Mouse (Mus musculus): ENCODE measurements around the gene Gm20696.

The Gm20696 gene

GRCm38 (mm10) chr6:99665457-99666317 is 910 bp downstream of the Gm20696 start:
- DNase-seq (ENCODE audit: low read depth) = no peak

DNA sequence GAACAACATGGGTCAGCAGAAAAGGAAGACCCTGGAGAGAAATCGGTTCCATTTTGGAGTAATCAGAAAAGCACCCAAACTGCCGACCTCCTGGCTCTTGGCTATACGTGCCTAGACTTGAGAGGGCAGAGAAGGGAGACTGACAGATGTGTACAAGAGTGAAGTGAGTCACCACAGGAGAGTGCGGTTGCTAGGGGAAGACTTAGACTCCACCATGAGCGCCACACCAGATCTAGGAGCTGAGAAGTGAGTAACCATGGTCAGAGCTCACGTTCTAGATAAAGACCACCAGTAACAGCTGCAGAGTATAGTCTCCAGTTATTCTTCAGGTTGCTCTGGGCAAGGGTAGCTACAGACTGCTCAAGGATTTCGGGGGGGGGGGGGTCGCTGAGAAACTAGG is 3.4 kb downstream of the Gm20696 start:
- DNase-seq (ENCODE audit: low read depth) = no peak

- DNase-seq (ENCODE audit: low read depth) = no peak
Measured at GRCm38 (mm10) chr6:99660443-99660842, 6.2 kb downstream of the Gm20696 start.

DNA sequence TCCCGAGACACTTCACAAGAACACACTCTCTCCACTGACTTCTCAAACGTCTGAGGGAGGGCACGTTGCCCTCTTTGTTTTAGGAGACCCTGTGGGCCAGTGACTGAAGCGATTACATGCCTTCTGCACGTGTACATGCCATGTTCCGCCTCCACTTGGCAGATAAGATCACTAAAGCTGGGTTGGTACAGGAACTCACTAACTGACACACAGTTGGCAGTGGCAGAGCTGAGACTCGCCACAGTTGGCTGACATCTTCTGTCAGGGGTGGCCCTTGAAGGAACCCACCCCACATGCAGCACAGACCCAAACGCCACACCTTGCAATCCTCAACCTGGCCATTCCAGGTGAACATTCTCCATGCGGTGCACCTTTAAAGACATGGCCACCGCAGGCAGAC is 8.0 kb downstream of the Gm20696 start:
- no peak for DNase-seq (ENCODE audit: low read depth)

DNA sequence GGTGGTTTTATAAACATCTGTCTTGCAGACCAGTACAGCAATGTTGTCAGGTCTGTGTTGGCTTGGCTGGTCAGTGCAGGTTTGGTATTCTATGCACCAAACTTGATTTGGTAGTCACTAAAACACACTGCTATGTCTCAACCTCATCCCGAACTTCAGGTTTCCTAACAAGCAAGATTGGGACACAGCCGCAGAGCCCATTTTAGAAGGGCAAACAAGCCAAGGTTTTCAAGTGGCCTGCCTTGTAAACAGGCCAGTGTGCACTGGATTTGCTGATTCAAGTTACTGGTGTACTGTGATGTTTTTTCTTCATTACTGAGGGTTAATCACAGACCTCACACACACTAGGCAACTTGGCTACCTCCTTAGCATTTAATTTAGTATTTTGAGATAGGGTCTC is 10.5 kb downstream of the Gm20696 start:
- no peak for DNase-seq (ENCODE audit: low read depth)

- DNase-seq (ENCODE audit: low read depth) = no peak
Measured at GRCm38 (mm10) chr6:99655488-99655887, 11.1 kb downstream of the Gm20696 start.

- no peak for DNase-seq (ENCODE audit: low read depth)
Measured at GRCm38 (mm10) chr6:99654343-99654742, 12.3 kb downstream of the Gm20696 start.

DNA sequence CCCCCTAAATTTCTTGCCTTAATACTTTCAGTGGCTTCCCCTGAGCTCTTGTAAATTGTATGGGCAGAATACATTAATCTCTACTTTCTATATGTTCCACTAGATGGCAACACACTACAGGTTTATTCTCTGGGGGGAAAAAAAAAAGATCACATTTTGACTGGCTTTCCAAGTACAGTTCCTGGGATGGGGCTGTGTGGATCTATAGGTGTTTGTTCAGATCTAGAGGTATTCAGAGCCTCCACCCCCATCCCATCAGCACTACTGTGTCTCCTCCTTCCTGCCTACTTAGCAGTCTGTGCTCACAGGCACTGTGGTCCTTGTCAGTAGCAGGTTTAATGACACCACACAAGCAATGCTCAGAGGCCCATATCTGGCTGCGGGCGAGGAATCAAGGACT is 14.3 kb downstream of the Gm20696 start:
- no peak for DNase-seq (ENCODE audit: low read depth)

DNA sequence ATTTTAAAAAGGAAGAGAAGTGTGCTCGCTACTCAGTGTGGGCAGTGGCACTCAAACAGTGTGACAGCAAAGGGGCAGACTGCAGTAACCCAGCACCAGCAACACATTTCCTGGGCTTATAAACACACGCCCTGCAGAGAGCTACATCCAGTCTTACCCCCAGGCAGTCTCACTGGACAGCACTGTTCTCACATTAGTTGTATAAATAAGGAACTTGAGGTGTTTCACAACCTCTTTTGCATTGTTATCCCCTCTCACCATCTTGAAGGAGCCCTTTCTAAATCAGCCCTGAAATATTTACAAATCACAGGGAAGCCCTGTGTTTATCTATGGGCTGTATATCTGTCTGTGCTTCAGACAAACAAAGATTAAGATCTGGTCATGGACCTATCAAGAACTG is 17.3 kb downstream of the Gm20696 start:
- DNase-seq (ENCODE audit: low read depth) = no peak

- no peak for DNase-seq (ENCODE audit: low read depth)
Measured at GRCm38 (mm10) chr6:99646344-99646743, 20.3 kb downstream of the Gm20696 start.

GRCm38 (mm10) chr6:99644876-99645275 is 21.7 kb downstream of the Gm20696 start:
- no peak for DNase-seq (ENCODE audit: low read depth)

DNA sequence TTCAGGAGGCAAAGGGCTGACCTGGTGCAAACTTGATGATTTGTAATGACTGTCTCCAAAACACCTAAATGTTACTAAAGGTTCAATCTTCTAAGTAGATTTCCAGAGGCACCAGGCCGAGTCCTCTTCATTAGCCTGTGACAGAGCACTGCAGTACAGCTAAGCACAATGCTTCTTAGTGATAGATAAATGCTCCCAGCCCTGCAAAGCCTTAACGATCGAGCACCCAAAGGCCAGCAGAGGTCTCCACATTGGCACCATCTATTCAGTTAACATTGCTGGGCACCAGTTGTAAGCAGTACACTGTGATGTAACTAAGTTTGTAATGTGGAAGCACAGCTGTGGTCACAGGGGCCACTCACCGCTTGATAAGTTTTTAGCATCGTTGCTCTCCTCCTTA is 22.2 kb downstream of the Gm20696 start:
- no peak for DNase-seq (ENCODE audit: low read depth)

DNA sequence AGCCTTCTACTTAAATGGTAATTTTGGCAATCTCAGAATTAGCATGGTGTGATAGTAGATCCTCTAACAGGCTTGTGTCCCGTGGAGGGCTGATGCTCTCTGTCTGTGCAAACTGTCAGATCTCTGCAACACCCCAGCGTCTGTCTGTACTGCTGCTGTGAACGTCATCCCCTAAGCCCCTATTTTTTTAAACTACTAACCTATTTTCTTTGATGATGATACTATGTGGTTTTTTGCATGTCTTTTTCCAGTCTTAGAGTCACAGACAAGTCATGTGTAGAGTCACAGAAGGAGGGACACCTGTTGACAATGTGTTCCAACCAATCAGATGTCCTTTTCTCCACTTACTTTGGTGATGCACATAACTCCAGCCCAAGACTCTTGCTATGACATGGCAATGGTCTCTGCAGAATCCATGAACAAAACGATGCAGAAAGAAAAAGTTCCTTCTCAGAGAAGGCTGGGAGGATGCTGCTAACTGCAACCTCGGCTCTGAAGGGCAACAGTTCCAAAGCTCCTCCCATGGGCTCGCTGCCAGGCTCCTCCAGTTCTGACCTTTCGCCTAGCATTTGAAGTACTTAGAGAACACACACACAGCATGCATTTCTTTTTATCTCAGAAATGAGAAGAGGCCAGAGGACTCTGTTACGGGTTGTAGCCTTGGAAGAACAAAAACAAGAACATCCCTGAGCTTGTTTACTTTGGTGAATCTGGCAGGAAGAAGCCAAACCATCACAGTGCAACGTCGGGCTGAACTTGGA is 23.0 kb downstream of the Gm20696 start:
- no peak for DNase-seq (ENCODE audit: low read depth)

DNA sequence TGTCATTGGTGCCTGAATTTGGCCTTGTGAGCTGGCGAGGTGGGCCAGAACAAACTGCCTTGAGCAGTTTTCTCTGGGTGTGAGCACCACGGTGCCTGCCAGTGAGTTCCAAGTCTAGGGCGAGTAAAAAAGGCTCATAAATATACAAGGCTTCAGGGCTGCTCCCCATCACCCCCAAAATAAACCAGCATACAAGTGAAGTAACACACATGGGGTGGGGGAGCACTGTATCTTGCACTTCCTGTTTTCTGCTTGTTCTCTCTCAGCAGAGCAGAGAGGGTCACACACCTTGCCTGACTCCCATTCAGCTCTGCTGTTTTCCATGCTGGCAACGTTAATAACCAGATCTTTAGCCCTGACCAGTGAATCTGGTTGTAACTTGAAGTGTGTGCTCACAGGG is 29.1 kb downstream of the Gm20696 start:
- no peak for DNase-seq (ENCODE audit: low read depth)

DNA sequence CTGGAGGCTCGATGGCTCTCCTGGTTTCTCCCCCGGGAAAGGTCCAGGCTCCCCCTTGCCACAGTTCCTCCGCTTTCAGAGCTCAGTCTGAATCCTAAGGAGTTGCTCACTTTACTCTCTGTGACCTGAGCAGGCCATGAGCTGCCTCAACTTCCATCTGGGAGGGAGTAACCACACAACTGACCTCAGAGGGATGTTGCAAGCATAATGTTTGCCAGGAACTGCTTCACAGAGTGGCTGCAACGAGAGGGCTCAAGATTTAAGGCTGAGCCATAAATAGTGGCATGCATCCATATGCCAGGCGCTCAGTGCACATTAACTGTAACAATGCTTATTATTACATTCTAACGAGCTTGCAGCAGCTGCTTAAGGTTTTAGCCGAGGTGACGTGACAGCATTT is 29.8 kb downstream of the Gm20696 start:
- no peak for DNase-seq (ENCODE audit: low read depth)

GRCm38 (mm10) chr6:99636121-99636520 is 30.5 kb downstream of the Gm20696 start:
- DNase-seq (ENCODE audit: low read depth) = no peak

DNA sequence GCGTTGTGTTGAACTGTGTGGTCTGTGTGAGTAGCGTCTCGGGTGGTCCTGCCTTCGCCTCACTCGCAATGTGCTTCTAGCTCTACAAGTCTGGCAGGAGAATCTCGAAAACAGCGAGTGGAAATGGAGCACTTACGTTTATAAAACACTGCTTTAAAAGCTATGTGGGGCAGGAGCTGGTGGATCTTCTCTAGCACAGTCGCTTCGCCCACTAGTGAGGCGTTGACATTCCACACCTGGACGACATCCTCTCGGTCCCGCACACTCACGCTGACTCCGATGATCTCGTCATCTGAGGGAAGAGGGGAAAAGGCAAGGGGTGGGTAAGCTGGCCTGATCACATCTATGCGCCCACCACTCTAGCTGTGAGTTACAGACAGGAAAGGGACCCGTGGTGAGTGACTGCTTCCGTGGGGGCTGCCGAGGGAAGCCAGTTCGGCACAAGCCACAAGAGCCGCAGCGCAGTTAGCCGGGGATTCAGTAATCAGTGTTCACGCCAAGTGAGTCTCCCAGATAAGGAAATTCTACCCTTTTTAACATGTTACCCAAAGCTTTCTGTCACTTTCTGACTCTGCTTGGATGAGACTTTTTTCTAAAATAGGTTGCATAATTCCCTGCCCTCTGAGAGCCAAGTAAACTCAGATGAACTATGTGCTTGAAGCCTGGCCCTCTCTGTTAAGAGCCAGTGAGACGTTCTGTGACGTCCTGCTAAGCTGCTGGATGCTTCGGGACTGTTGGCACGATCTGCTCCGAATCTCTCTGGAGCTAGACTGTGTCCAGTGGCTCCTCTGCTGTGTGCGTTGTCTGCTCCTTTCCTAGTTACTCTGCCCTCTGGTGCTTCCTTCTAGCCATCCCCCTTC is 34.2 kb downstream of the Gm20696 start:
- DNase-seq (ENCODE audit: low read depth) = no peak

DNA sequence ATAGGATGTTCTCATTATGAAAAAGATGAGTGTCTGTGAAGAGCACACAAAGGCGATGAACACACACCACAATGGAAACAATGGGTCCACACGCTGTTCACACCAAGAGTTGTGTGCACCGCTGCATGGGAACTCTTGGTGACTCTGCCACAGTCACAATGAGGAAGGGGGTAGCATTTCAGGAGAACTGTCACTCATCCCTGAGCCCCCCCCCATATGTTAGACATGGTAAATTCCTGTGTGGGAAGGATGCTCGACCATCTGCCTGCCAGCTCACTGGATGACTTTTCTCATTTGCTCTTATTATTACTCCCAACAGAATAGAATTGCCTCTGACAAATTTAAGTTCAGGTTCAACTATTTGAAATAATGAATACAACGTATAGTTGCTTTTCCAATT is 35.0 kb downstream of the Gm20696 start:
- DNase-seq (ENCODE audit: low read depth) = no peak

GRCm38 (mm10) chr6:99629726-99630458 is 36.7 kb downstream of the Gm20696 start:
- no peak for DNase-seq (ENCODE audit: low read depth)

DNA sequence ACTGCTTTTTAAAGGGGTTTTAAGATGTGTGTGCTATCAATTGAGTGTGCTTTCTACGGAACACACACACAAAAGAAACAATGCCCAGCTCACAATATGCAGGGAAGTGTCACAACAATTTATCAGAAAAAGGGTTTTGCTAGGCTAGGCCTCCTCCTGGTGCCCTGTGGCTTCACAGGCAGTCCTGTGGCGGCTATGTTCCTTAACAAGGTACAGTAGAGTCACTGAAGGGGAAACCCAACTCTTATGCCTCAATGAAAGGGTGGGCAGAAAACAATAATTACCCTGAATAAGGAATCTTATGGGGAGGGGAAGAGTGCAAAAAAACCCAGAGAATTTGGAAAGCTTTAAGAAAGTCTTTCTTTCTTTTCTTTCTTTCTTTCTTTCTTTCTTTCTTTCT is 40.2 kb downstream of the Gm20696 start:
- DNase-seq (ENCODE audit: low read depth) = no peak

GRCm38 (mm10) chr6:99625803-99626202 is 40.8 kb downstream of the Gm20696 start:
- DNase-seq (ENCODE audit: low read depth) = no peak

- no peak for DNase-seq (ENCODE audit: low read depth)
Measured at GRCm38 (mm10) chr6:99625306-99625705, 41.3 kb downstream of the Gm20696 start.

All from fibroblast of lung, adult 2 months (primary cell).